Mouse (Mus musculus): Measurements from ENCODE around the gene Rin3. TPM values are rescaled to one million over a fixed set of nuclear protein-coding genes. Genes with fewer than 3 reads are reported as not detected.

Gene Rin3
- polyA plus RNA-seq, 1 experiment from 2014 or later = 4.8 TPM

DNA sequence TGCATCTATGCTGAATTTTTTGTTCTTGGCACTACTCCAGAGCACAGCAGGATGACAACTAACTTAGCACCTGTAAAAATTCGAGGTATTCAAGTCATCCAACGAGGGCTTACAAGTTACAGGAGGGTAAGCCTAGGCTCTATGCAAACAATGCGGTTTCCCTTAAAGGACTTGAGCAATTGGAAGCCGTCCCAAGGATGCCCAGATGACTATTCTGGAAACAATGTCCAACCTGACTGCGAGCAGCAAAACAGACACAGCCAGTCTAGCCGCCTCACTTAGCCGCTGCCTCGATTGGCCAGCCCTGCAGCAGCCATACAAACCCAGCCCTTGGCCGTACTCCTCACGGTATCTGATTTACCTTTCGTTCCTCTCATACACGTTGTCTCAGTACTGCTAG lies 149.4 kb downstream of the Rin3 start:
- H3K27me3 ChIP-seq (ENCODE audit: control insufficient read depth, insufficient read depth, low read length) = no peaks in the 10 kb centered on the region
- no peaks in the 10 kb centered on the region for H3K4me1 ChIP-seq (ENCODE audit: control insufficient read depth, insufficient read depth, low read length)
- H3K9ac ChIP-seq (ENCODE audit: low read length) = no peak overlapping the region
- no peaks in the 10 kb centered on the region for H3K36me3 ChIP-seq (ENCODE audit: control insufficient read depth, insufficient read depth, low read length)
- no peaks in the 10 kb centered on the region for H3K9me3 ChIP-seq (ENCODE audit: control insufficient read depth, low read length)
- DNase-seq (ENCODE audit: low spot score, missing footprints) (no peak), ATAC-seq (ENCODE audit: low FRiP score) (no peak)
- no peak overlapping the region for H3K4me2 ChIP-seq
- H3K4me3 ChIP-seq (ENCODE audit: low read depth, low read length) = no peak overlapping the region
- WGBS = 85% methylated on average over 12 of the region's 12 CpGs
- no peak overlapping the region for H3K27ac ChIP-seq (ENCODE audit: low read depth, low read length)

- ATAC-seq (ENCODE audit: low FRiP score) (no peak), DNase-seq (ENCODE audit: low spot score, missing footprints) (no peak)
- no peaks in the 10 kb centered on the region for H3K9me3 ChIP-seq (ENCODE audit: control insufficient read depth, low read length)
- no peaks in the 10 kb centered on the region for H3K27me3 ChIP-seq (ENCODE audit: control insufficient read depth, insufficient read depth, low read length)
- no peaks in the 10 kb centered on the region for H3K36me3 ChIP-seq (ENCODE audit: control insufficient read depth, insufficient read depth, low read length)
- no peak overlapping the region for H3K27ac ChIP-seq (ENCODE audit: low read depth, low read length)
- no peak overlapping the region for H3K4me3 ChIP-seq (ENCODE audit: low read depth, low read length)
- 94% methylated on average over 4 of the region's 4 CpGs for WGBS
- no peak overlapping the region for H3K4me2 ChIP-seq
- no peaks in the 10 kb centered on the region for H3K4me1 ChIP-seq (ENCODE audit: control insufficient read depth, insufficient read depth, low read length)
- H3K9ac ChIP-seq (ENCODE audit: low read length) = no peak overlapping the region
Measured at GRCm38 (mm10) chr12:102434107-102434506, 151.3 kb downstream of the Rin3 start.

DNA sequence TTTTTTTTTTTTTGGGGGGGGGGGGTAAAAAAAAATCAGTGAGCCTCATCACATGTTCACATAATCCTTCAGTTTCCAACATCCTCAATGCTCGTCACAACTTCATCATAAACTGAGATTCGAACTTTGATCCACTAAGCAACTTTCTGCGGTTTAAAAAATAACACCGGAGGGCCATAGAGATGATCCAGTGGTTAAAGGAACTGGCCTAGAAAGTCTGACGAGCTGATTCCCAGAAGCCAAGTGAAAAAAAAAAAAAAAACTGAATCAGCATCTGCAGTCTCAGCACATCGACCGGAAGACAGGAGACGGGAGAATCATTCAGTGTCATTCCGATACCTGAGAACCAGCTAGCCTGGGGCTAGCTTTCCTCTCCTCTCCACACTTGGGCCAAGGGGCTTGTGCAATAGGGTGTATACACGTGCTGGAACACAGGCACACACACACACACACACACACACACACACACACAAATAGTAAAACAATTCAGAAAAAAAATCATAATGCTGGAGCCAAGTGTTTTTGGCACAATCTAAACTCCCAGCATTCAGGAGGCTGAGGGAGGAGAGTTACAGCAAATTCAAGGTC lies 154.2 kb downstream of the Rin3 start:
- no peak for ATAC-seq (ENCODE audit: low FRiP score)
- no peaks in the 10 kb centered on the region for H3K36me3 ChIP-seq (ENCODE audit: control insufficient read depth, insufficient read depth, low read length)
- no peaks in the 10 kb centered on the region for H3K4me1 ChIP-seq (ENCODE audit: control insufficient read depth, insufficient read depth, low read length)
- no peaks in the 10 kb centered on the region for H3K27me3 ChIP-seq (ENCODE audit: control insufficient read depth, insufficient read depth, low read length)
- no peak overlapping the region for H3K4me3 ChIP-seq (ENCODE audit: low read depth, low read length)
- H3K9me3 ChIP-seq (ENCODE audit: control insufficient read depth, low read length) = no peaks in the 10 kb centered on the region
- WGBS = 80% methylated on average over 10 of the region's 10 CpGs
- no peak for DNase-seq (ENCODE audit: low spot score, missing footprints)
- H3K9ac ChIP-seq (ENCODE audit: low read length) = no peak overlapping the region
- H3K27ac ChIP-seq (ENCODE audit: low read depth, low read length) = no peak overlapping the region
- no peak overlapping the region for H3K4me2 ChIP-seq

- Histone ChIP-seq H3K27me3 (ENCODE audit: control insufficient read depth, insufficient read depth, low read length) (no peaks in the 10 kb centered on the region), H3K4me1 (ENCODE audit: control insufficient read depth, insufficient read depth, low read length) (no peaks in the 10 kb centered on the region), H3K27ac (ENCODE audit: low read depth, low read length) (no peak overlapping the region), H3K4me2 (no peak overlapping the region), H3K36me3 (ENCODE audit: control insufficient read depth, insufficient read depth, low read length) (no peaks in the 10 kb centered on the region), H3K9ac (ENCODE audit: low read length) (no peak overlapping the region), H3K4me3 (ENCODE audit: low read depth, low read length) (no peak overlapping the region), H3K9me3 (ENCODE audit: control insufficient read depth, low read length) (no peaks in the 10 kb centered on the region)
- 90% methylated on average over 5 of the region's 5 CpGs for WGBS
- ATAC-seq (ENCODE audit: low FRiP score) (no peak), DNase-seq (ENCODE audit: low spot score, missing footprints) (no peak)
Measured at GRCm38 (mm10) chr12:102437952-102438351, 155.1 kb downstream of the Rin3 start.

- Histone ChIP-seq H3K27ac (ENCODE audit: low read depth, low read length) (no peak overlapping the region), H3K27me3 (ENCODE audit: control insufficient read depth, insufficient read depth, low read length) (no peaks in the 10 kb centered on the region), H3K9me3 (ENCODE audit: control insufficient read depth, low read length) (no peaks in the 10 kb centered on the region), H3K36me3 (ENCODE audit: control insufficient read depth, insufficient read depth, low read length) (no peaks in the 10 kb centered on the region), H3K4me3 (ENCODE audit: low read depth, low read length) (peak overlapping the region; percentile 44), H3K4me2 (peak overlapping the region; percentile 71), H3K9ac (ENCODE audit: low read length) (peak overlapping the region; percentile 61), H3K4me1 (ENCODE audit: control insufficient read depth, insufficient read depth, low read length) (no peaks in the 10 kb centered on the region)
- ATAC-seq (ENCODE audit: low FRiP score) (peak; percentile 53), DNase-seq (ENCODE audit: low spot score, missing footprints) (peak; percentile 84)
- WGBS = 4% methylated on average over 20 of the region's 20 CpGs
Measured at GRCm38 (mm10) chr12:102438983-102439631, 156.3 kb downstream of the Rin3 start.

DNA sequence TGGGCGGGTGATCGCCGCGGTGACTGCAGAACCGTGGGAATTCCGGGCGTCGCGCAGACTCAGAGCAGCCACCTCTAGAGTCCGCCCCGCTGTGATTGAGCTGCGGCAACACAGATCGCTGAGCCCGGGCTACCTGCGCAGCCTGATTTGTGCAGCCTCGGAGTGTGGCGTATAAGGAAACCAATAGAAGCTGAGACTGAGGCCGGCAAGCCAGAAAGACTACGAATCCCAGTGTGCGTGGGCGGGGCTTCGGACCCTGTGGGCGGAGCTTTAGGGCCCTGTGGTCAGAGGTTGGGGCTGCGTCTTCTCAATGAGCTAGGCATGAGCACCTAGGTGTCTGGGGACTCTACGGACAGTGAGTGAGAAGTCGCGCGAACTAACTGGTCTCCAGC lies 156.8 kb downstream of the Rin3 start, which contains the start of gene Lgmn:
TSS of gene Lgmn (minus strand) at position 182 of the 392 bp plus-strand sequence.
- H3K27me3 ChIP-seq (ENCODE audit: control insufficient read depth, insufficient read depth, low read length) = no peaks in the 10 kb centered on the region
- no peak within 1 kb of the TSS for H3K27ac ChIP-seq (ENCODE audit: low read depth, low read length)
- H3K4me1 ChIP-seq (ENCODE audit: control insufficient read depth, insufficient read depth, low read length) = no peaks in the 10 kb centered on the region
- no peaks in the 10 kb centered on the region for H3K9me3 ChIP-seq (ENCODE audit: control insufficient read depth, low read length)
- peak within 1 kb of the TSS; percentile 61 for H3K9ac ChIP-seq (ENCODE audit: low read length)
- peak within 1 kb of the TSS; percentile 71 for H3K4me2 ChIP-seq
- DNase-seq (ENCODE audit: low spot score, missing footprints) (peak; percentile 100), ATAC-seq (ENCODE audit: low FRiP score) (peak; percentile 100)
- peak within 1 kb of the TSS; percentile 44 for H3K4me3 ChIP-seq (ENCODE audit: low read depth, low read length)
- under 1% methylated on average over 28 of the region's 28 CpGs for WGBS
- no peaks in the 10 kb centered on the region for H3K36me3 ChIP-seq (ENCODE audit: control insufficient read depth, insufficient read depth, low read length)

Other genes starting within 250 kb of the Rin3 start
- gene Slc24a4, start 154.3 kb upstream of the Rin3 start, polyA plus RNA-seq (2014; fragmentation: Nextera tagmentation; extraction: Ambion mirVana) = 0.19 and 0.26 TPM in 2 replicates
- gene Lgmn, start 156.8 kb downstream of the Rin3 start, polyA plus RNA-seq (2014; fragmentation: Nextera tagmentation; extraction: Ambion mirVana) = 61.3 and 63.6 TPM in 2 replicates
- 31.6 and 32.9 TPM in 2 replicates for gene Golga5, start 186.1 kb downstream of the Rin3 start, polyA plus RNA-seq (2014; fragmentation: Nextera tagmentation; extraction: Ambion mirVana)

All from midbrain, embryonic 11.5 days (tissue).